Comparison of ENCODE assay signal across 23 mouse cellular contexts in the genomic region with DNA sequence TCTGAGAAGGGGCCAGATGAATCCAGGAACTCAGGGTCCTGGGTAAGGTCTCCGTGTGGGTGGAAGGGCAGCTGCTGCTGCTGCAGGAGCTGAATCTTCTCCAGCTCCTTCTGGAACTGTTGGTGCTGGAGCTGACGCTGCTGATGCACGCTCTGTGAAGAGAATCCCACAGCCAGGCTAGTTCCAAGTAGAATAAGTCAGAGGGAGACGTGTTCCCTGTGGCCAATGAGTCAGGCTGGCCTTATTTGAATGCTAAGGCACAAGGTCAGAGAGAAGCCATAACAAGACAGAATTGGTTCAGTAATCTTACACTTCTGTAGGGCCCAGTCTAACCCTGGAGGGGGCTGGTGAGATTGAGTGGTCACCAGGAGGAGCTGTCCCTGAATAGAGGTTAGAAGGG. TPM values are rescaled to one million over a fixed set of nuclear protein-coding genes. Genes with fewer than 3 reads are reported as not detected.
DNase-seq lines count a peak whose midpoint lies in the region; ATAC-seq lines count a peak whose summit lies in the region.
"Had no signal": no experiment of that assay in that cellular context is flagged by ENCODE, and none has a peak within 500 bp of the region (broad histone marks: within the 10 kb centered on the region; RNA-seq: fewer than 3 reads in every experiment).

No protein-coding gene starts in this region.

- H3K36me3 ChIP-seq in heart, embryonic 10.5 days = peaks cover 53% of the 10 kb centered on the region
- peaks cover 55% of the 10 kb centered on the region for H3K36me3 ChIP-seq in heart, embryonic 12.5 days
- peaks cover 54% of the 10 kb centered on the region for H3K36me3 ChIP-seq in neural tube, embryonic 15.5 days

- H3K4me3 ChIP-seq in heart, embryonic 10.5 days = no peak overlapping the region
- H3K4me3 ChIP-seq in heart, embryonic 12.5 days = no peak overlapping the region
- H3K4me3 ChIP-seq in neural tube, embryonic 15.5 days (replicated peaks) = no peak overlapping the region
- H3K4me3 ChIP-seq: left cerebral cortex, adult 2 months; limb, embryonic 15.5 days had no signal

- 0 out of 2 replicates have a peak overlapping the region, but pooled peaks have one; percentile 10 for H3K27ac ChIP-seq in heart, embryonic 10.5 days
- no peak overlapping the region for H3K27ac ChIP-seq in heart, embryonic 12.5 days (ENCODE audit: poor library complexity, severe bottlenecking)
- no peak overlapping the region for H3K27ac ChIP-seq in neural tube, embryonic 15.5 days (replicated peaks)
- H3K27ac ChIP-seq: left cerebral cortex, adult 2 months; limb, embryonic 15.5 days had no signal

- ATAC-seq in heart, embryonic 12.5 days (ENCODE audit: insufficient number of reproducible peaks, low FRiP score) = no peak
- no peak for ATAC-seq in neural tube, embryonic 15.5 days (ENCODE audit: low FRiP score)
- ATAC-seq: forebrain, embryonic 14.5 days; intestine, postnatal 0 days had no signal

- H3K9ac ChIP-seq in heart, embryonic 12.5 days = no peak overlapping the region
- H3K9ac ChIP-seq in neural tube, embryonic 15.5 days (replicated peaks) = no peak overlapping the region
- H3K9ac ChIP-seq: limb, embryonic 15.5 days had no signal

- no peak overlapping the region for H3K4me2 ChIP-seq in heart, embryonic 12.5 days
- H3K4me2 ChIP-seq in neural tube, embryonic 15.5 days = no peak overlapping the region
- H3K4me2 ChIP-seq: limb, embryonic 15.5 days had no signal

- H3K27me3 ChIP-seq in heart, embryonic 10.5 days (ENCODE audit: insufficient read depth, poor library complexity, severe bottlenecking) = no peaks in the 10 kb centered on the region
- no peaks in the 10 kb centered on the region for H3K27me3 ChIP-seq in heart, embryonic 12.5 days (replicated peaks)
- no peaks in the 10 kb centered on the region for H3K27me3 ChIP-seq in neural tube, embryonic 15.5 days (replicated peaks)
- H3K27me3 ChIP-seq: limb, embryonic 15.5 days had no signal

- H3K9me3 ChIP-seq in heart, embryonic 10.5 days = no peaks in the 10 kb centered on the region
- no peaks in the 10 kb centered on the region for H3K9me3 ChIP-seq in heart, embryonic 12.5 days (replicated peaks)
- no peaks in the 10 kb centered on the region for H3K9me3 ChIP-seq in neural tube, embryonic 15.5 days (replicated peaks)
- H3K9me3 ChIP-seq: limb, embryonic 15.5 days had no signal

- no peak for DNase-seq in heart, embryonic 10.5 days (ENCODE audit: low spot score)
- DNase-seq in ovary, postnatal 36 days (ENCODE audit: low spot score) = peak; percentile 30
- DNase-seq in ovary, postnatal 10 days (ENCODE audit: low spot score) = no peak
- peak; percentile 12 for DNase-seq in brain, adult 2 months (ENCODE audit: low read depth, low spot score)
- DNase-seq in right cerebral cortex, postnatal 25 days = no peak
- DNase-seq in kidney, postnatal 14 days = no peak
- DNase-seq: cerebellum, adult 8-10 months; cerebellum, postnatal 36 days; embryo, embryonic 11 days; kidney, postnatal 36 days; lung, adult 2 months; lung, postnatal 14 days; midbrain, embryonic 14.5 days; spleen, adult 18-20 months; thymus, postnatal 25 days had no signal

- WGBS in heart, embryonic 10.5 days = 71% methylated on average over 4 of the region's 4 CpGs
- WGBS in heart, embryonic 12.5 days = 74% methylated on average over 4 of the region's 4 CpGs
- WGBS in neural tube, embryonic 15.5 days = 80% methylated on average over 4 of the region's 4 CpGs

- H3K4me1 ChIP-seq in heart, embryonic 10.5 days = peaks cover 8% of the 10 kb centered on the region; the same call in 1 of the 2 replicates
- H3K4me1 ChIP-seq in heart, embryonic 12.5 days (replicated peaks) = no peaks in the 10 kb centered on the region
- no peaks in the 10 kb centered on the region for H3K4me1 ChIP-seq in neural tube, embryonic 15.5 days
- H3K4me1 ChIP-seq: limb, embryonic 15.5 days had no signal

RNA-seq across cellular contexts. Expression of a gene that starts 22.1 kb away (rescaled TPM):
- polyA plus RNA-seq in heart, embryonic 10.5 days (2016; fragmentation: Nextera tagmentation; extraction: Ambion mirVana) = 58.8 and 69.1 TPM in 2 replicates
- polyA plus RNA-seq in heart, embryonic 12.5 days (2016; fragmentation: Nextera tagmentation; extraction: Ambion mirVana) = 59.7 and 68.4 TPM in 2 replicates
- 14.8 and 27.6 TPM in 2 replicates for polyA plus RNA-seq in neural tube, embryonic 15.5 days (2015; fragmentation: Nextera tagmentation; extraction: Ambion mirVana)

RNA-seq across cellular contexts. Expression of a gene that starts 44.7 kb away (rescaled TPM):
- 0.11 and 0.21 TPM in 2 replicates for polyA plus RNA-seq in heart, embryonic 10.5 days (2016; fragmentation: Nextera tagmentation; extraction: Ambion mirVana)
- polyA plus RNA-seq in heart, embryonic 12.5 days (2016; fragmentation: Nextera tagmentation; extraction: Ambion mirVana) = 0.28 TPM in 1 of 2 replicates, not detected in the other
- polyA plus RNA-seq in neural tube, embryonic 15.5 days (2015; fragmentation: Nextera tagmentation; extraction: Ambion mirVana) = 0.23 and 0.41 TPM in 2 replicates
- polyA plus RNA-seq: forebrain, embryonic 14.5 days; hindbrain, embryonic 11.5 days; midbrain, embryonic 14.5 days; neural tube, embryonic 11.5 days had no signal

RNA-seq across cellular contexts. Expression of a gene that starts 56.9 kb away (rescaled TPM):
- polyA plus RNA-seq in heart, embryonic 10.5 days (2016; fragmentation: Nextera tagmentation; extraction: Ambion mirVana) = 0.20 and 0.44 TPM in 2 replicates
- 0.08 and 0.13 TPM in 2 replicates for polyA plus RNA-seq in heart, embryonic 12.5 days (2016; fragmentation: Nextera tagmentation; extraction: Ambion mirVana)
- 0.08 and 0.18 TPM in 2 replicates for polyA plus RNA-seq in neural tube, embryonic 15.5 days (2015; fragmentation: Nextera tagmentation; extraction: Ambion mirVana)
- polyA plus RNA-seq: forebrain, embryonic 14.5 days; midbrain, embryonic 14.5 days had no signal

Comparison
In these comparisons a context has a peak if more than half of its experiments do, and no peak if none do; other contexts are left out.
1. DNase-seq: peak in ovary, postnatal 36 days (single experiment) and brain, adult 2 months (single experiment); none in heart, embryonic 10.5 days (single experiment), ovary, postnatal 10 days (single experiment), right cerebral cortex, postnatal 25 days (single experiment) and kidney, postnatal 14 days (single experiment).